Mouse (Mus musculus) liver, embryonic 13.5 days (tissue): Measurements from ENCODE around the gene Ptgds. TPM values are rescaled to one million over a fixed set of nuclear protein-coding genes. Genes with fewer than 3 reads are reported as not detected.

Source experiments
- ATAC-seq: fragments of 200-750 bp; cut with Nextera tagmentation; 2 replicates; pipeline ENCODE4 v1.8.0; 2017; ENCODE audit warnings: low read depth, mild to moderate bottlenecking, moderate number of reproducible peaks, moderate library complexity
- DNase-seq: peaks from one replicate; pipeline ENCODE4 v3.0.0; 2022
- H3K27ac ChIP-seq: fragments of 300-500 bp; sonication (generic); 2 replicates; pipeline ENCODE4 v1.5.1; 2015; ENCODE audit warnings: moderate library complexity, mild to moderate bottlenecking, inconsistent platforms
- H3K27me3 ChIP-seq: fragments of 300-500 bp; sonication (generic); 2 replicates; pipeline ENCODE4 v1.6.1; 2015; ENCODE audit warnings: mild to moderate bottlenecking, inconsistent platforms
- H3K36me3 ChIP-seq: fragments of 300-500 bp; sonication (generic); 2 replicates; pipeline ENCODE4 v1.6.1; 2015; ENCODE audit warnings: mild to moderate bottlenecking, inconsistent platforms
- H3K4me1 ChIP-seq: fragments of 300-500 bp; sonication (generic); replicated peaks from 2 replicates; pipeline ENCODE4 v1.6.1; 2015; ENCODE audit warnings: inconsistent platforms
- H3K4me2 ChIP-seq: fragments of 300-500 bp; sonication (generic); 2 replicates; pipeline ENCODE4 v1.6.1; 2015; ENCODE audit warnings: inconsistent platforms, mild to moderate bottlenecking, moderate library complexity
- H3K4me3 ChIP-seq: fragments of 300-500 bp; sonication (generic); replicated peaks from 2 replicates; pipeline ENCODE4 v1.5.1; 2015; ENCODE audit warnings: mild to moderate bottlenecking, inconsistent platforms
- H3K9ac ChIP-seq: fragments of 300-500 bp; sonication (generic); 2 replicates; pipeline ENCODE4 v1.6.1; 2015; ENCODE audit warnings: mild to moderate bottlenecking, inconsistent platforms
- H3K9me3 ChIP-seq: fragments of 300-500 bp; sonication (generic); replicated peaks from 2 replicates; pipeline ENCODE4 v1.6.1; 2016; ENCODE audit warnings: inconsistent platforms
- WGBS: fragments of 180-500 bp; shearing (Covaris S2); methylation state at CpG from one replicate; pipeline ENCODE4 v1.1.7; 2015; ENCODE audit not compliant: insufficient replicate concordance; 5-methylcytosine and 5-hydroxymethylcytosine counted together
- polyA plus RNA-seq: library from polyadenylated mRNA; unstranded; fragments of >200 nt; fragmentation: Nextera tagmentation; extraction: Ambion mirVana; gene quantifications from 2 replicates; pipeline ENCODE4 v1.2.1, GENCODE M21; 2015

Ptgds gene
- polyA plus RNA-seq, 1 experiment from 2014 or later = 0.38 TPM

DNA sequence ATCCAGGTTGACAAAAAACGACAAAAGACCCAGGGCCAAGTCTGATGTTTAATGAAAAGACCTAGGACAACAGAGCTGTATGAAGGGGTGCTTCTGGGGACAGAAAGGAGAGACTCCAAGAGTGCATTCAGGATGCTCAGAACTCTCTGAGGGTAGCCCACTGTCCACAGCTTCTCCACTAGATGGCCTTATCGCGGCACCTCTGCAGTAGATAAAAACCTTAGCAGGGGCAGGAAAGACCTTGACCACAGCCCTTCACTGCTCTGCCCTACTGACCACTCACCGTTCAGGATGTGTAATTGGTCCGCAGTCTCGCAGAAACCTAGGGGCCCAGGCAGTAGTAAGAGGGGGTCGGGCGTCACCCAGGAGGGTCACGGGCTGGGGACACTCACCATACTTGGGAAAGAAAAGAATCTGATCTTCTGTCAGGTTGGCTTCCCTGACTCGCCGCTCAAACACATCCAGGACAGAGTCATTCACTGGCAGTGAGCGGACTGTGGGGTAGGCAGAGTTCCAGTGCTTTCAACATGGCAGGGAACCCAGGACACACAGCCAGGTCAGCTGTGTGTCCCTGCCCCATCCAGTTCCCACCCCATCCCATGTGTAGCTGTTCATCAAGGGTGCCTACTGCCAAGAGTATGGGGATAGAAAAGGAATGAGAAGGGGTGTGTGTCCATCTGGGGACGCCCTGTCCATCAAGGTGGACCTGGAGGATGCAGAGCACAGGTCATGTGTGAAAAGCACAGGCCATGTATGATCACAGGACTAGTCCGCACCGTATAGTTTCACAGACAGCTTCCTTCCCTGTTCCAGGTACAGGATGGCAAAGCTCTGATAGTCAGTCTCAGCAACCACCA is 29.0 kb upstream of the Ptgds start:
- WGBS = 55% methylated on average over 15 of the region's 15 CpGs
- Histone ChIP-seq H3K4me1 (peaks cover 57% of the 10 kb centered on the region), H3K27ac (no peak overlapping the region), H3K9me3 (no peaks in the 10 kb centered on the region), H3K27me3 (no peaks in the 10 kb centered on the region), H3K9ac (no peak overlapping the region), H3K4me3 (no peak overlapping the region), H3K36me3 (peaks cover 13% of the 10 kb centered on the region), H3K4me2 (no peak overlapping the region; the same call in 1 of the 2 replicates)
- ATAC-seq = no peak
- no peak for DNase-seq

DNA sequence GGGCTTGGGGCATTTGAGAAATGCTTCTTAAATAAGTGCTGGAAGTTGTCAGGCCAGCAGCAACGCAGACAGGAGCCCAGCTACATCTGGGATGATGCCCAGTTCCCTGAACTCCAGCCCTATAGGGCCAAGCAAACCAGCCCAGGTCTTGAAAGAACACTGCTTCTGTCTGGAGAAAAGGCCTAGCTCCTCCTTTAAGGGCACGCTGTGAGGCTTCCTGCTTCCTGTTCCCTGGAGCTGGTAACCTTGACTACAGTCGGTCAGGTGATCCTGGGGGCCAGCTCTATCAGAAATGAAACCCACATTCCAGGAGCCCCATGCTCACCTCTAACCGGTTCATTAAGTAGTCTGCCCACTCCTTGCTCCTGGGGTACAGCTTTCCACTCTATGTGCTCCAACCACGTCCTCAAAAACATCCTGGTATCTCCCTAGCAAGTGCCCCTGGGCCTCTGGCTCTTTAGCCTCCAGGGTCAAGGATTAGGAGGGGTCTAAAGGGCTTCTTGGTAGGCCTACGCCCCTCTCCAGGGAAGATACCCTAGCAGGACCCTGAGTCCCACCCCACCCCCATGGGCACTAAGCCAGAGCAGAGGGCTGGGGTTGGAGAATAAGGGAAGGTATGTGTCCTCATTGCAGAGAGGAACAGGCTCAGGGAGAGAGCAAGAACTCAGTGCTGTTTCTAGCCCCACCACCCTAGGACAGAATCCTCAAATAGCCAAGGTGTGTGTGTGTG is 28.2 kb upstream of the Ptgds start:
- Histone ChIP-seq H3K27me3 (no peaks in the 10 kb centered on the region), H3K9ac (no peak overlapping the region), H3K4me2 (no peak overlapping the region), H3K9me3 (no peaks in the 10 kb centered on the region), H3K4me1 (peaks cover 49% of the 10 kb centered on the region), H3K4me3 (no peak overlapping the region), H3K27ac (no peak overlapping the region), H3K36me3 (peaks cover 4% of the 10 kb centered on the region)
- ATAC-seq (no peak), DNase-seq (no peak)
- 47% methylated on average over 6 of the region's 6 CpGs for WGBS

- Histone ChIP-seq H3K36me3 (no peaks in the 10 kb centered on the region), H3K27me3 (no peaks in the 10 kb centered on the region), H3K9ac (no peak overlapping the region), H3K4me1 (peaks cover 33% of the 10 kb centered on the region), H3K9me3 (no peaks in the 10 kb centered on the region), H3K4me2 (no peak overlapping the region), H3K4me3 (no peak overlapping the region), H3K27ac (no peak overlapping the region)
- WGBS = 37% methylated on average over 4 of the region's 4 CpGs
- ATAC-seq (no peak), DNase-seq (no peak)
These were observed 26.6 kb upstream of the Ptgds start for GRCm38 (mm10) chr2:25496462-25496861.

- Histone ChIP-seq H3K9ac (no peak within 1 kb of the TSS), H3K27me3 (no peaks in the 10 kb centered on the region), H3K27ac (no peak within 1 kb of the TSS), H3K4me2 (no peak within 1 kb of the TSS), H3K4me3 (no peak within 1 kb of the TSS), H3K9me3 (no peaks in the 10 kb centered on the region), H3K4me1 (peaks cover 14% of the 10 kb centered on the region), H3K36me3 (no peaks in the 10 kb centered on the region)
- DNase-seq = no peak
- no peak for ATAC-seq
- WGBS = 81% methylated on average over 5 of the region's 5 CpGs
These were observed 23.7 kb upstream of the Ptgds start, which contains the start of gene Lcn12 for GRCm38 (mm10) chr2:25493476-25493961. Gene Lcn12, minus strand, starts transcription at chr2:25493911.

DNA sequence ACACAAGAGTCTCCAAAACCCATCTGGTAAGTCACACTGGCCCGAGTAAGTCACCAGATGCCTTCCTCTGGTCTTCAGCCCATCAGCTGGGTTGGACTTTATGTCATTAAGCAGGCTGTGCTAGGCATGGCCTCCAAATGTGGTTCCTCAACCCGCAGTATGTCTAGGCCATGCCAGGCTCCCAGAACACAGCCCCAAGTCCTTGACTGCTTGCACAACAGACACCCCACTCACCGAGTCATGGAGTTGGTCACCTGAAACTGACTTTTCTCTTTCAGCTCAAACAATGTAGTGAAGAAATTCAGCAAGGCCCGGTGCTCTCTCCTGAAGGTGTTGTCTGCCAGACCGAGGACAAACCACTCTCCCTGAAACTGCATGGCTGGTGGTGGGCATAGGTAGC is 23.1 kb upstream of the Ptgds start:
- no peak overlapping the region for H3K9ac ChIP-seq
- no peak overlapping the region for H3K4me3 ChIP-seq
- no peaks in the 10 kb centered on the region for H3K9me3 ChIP-seq
- H3K27ac ChIP-seq = no peak overlapping the region
- no peaks in the 10 kb centered on the region for H3K27me3 ChIP-seq
- no peaks in the 10 kb centered on the region for H3K36me3 ChIP-seq
- WGBS = 63% methylated on average over 5 of the region's 5 CpGs
- H3K4me2 ChIP-seq = no peak overlapping the region
- DNase-seq (no peak), ATAC-seq (no peak)
- H3K4me1 ChIP-seq = peaks cover 15% of the 10 kb centered on the region

DNA sequence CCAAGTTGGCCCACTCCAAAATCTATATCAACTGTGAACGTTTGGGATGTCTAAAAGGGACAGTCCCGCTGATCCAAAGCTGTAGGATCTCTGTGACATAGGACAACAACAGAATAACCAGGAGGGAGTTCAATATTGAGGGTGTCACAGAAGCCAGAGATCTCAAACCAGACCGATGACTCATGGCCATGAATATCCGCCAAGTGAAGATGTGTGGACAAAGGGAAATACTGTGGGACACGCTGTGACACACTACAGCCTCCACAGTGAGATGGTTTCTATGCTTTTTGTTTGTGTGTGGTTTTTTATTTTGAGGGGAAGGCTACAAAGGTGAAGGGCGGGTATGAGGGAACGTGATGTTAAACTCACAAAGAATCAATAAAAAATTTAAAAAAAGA is 18.8 kb upstream of the Ptgds start:
- no peak for ATAC-seq
- no peak overlapping the region for H3K9ac ChIP-seq

GRCm38 (mm10) chr2:25487965-25488670 is 18.3 kb upstream of the Ptgds start:
- H3K4me3 ChIP-seq = no peak overlapping the region
- peak overlapping the region; percentile 32 for H3K4me2 ChIP-seq
- no peak for DNase-seq
- H3K9ac ChIP-seq = no peak overlapping the region
- H3K27ac ChIP-seq = 0 out of 2 replicates have a peak overlapping the region, but pooled peaks have one; percentile 20
- no peaks in the 10 kb centered on the region for H3K9me3 ChIP-seq
- peaks cover 38% of the 10 kb centered on the region for H3K4me1 ChIP-seq
- no peaks in the 10 kb centered on the region for H3K27me3 ChIP-seq
- peak; percentile 77 for ATAC-seq
- 56% methylated on average over 6 of the region's 6 CpGs for WGBS
- no peaks in the 10 kb centered on the region for H3K36me3 ChIP-seq

More for the DNA sequence above, 18.8 kb upstream of the Ptgds start:
- peaks cover 38% of the 10 kb centered on the region for H3K4me1 ChIP-seq
- H3K27ac ChIP-seq = no peak overlapping the region
- no peaks in the 10 kb centered on the region for H3K9me3 ChIP-seq
- WGBS = 56% methylated on average over 7 of the region's 7 CpGs
- no peak overlapping the region for H3K4me3 ChIP-seq
- DNase-seq = no peak
- no peak overlapping the region for H3K4me2 ChIP-seq
- H3K36me3 ChIP-seq = no peaks in the 10 kb centered on the region
- no peaks in the 10 kb centered on the region for H3K27me3 ChIP-seq

DNA sequence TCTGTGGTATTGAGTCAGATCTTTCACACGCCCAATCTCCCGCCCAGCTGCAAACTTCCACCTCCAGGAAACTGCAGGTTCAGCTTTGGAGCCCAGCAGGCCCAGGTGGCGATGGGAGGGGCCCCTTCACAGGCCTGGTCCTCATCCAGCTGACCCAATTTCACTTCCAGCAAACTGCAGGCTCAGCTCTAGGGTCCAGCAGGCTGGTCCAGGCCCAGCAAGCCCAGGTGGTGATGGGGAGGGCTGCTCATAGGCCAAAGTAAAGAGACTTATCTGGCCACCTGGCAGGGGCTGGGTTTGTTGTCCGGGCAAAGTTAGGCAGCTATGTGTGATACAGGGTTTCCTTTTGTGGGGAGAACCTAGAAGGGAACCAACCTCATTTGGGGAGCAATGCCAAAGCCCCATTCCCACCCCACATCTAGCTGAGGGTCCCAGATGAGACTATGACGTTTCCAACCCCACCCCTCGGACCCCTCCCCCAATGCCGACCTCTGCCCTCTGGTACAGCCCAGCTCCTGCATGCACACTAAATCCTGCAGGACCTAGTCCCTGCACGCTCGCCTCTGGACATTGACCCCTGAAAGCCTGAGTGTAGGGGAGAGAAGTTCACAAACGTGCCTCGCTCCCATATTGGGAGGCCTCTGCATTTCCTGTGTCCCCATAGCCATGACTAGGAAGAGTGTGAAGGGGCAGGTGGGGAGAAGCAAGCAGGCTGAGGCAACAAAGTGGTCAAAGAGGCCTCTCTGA is 15.2 kb upstream of the Ptgds start:
- Histone ChIP-seq H3K27me3 (no peaks in the 10 kb centered on the region), H3K9ac (no peak overlapping the region), H3K27ac (peak overlapping the region; percentile 59), H3K4me3 (no peak overlapping the region), H3K4me1 (peaks cover 38% of the 10 kb centered on the region), H3K9me3 (no peaks in the 10 kb centered on the region), H3K4me2 (no peak overlapping the region), H3K36me3 (no peaks in the 10 kb centered on the region)
- peak; percentile 65 for ATAC-seq
- WGBS = 53% methylated on average over 11 of the region's 11 CpGs
- no peak for DNase-seq

- no peak overlapping the region for H3K27ac ChIP-seq
- no peaks in the 10 kb centered on the region for H3K9me3 ChIP-seq
- H3K9ac ChIP-seq = no peak overlapping the region
- H3K4me3 ChIP-seq = no peak overlapping the region
- no peak overlapping the region for H3K4me2 ChIP-seq
- H3K27me3 ChIP-seq = no peaks in the 10 kb centered on the region
- H3K4me1 ChIP-seq = peaks cover 29% of the 10 kb centered on the region
- ATAC-seq (no peak), DNase-seq (peak; percentile 37)
- no peaks in the 10 kb centered on the region for H3K36me3 ChIP-seq
- WGBS = 13% methylated on average over 7 of the region's 7 CpGs
These were observed 13.1 kb upstream of the Ptgds start for GRCm38 (mm10) chr2:25482969-25483368.

DNA sequence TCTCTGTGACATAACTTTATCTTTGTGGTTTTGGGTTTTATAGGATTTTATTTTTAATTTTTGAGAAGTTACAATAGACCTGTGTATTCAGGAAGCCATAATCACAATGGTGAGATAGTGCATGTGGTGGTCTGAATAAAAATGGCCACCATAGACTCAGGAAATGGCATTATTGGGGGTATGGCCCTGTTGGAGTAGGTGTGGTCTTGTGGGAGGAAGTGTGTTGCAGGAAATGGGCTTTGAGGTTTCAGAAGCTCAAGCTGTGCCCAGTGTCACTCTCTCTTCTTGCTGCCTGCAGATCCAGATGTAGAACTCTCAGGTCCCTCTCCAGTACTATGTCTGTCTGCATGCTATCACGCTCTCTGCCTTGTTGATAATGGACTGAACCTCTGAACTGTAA is 10.7 kb upstream of the Ptgds start:
- H3K27me3 ChIP-seq = no peaks in the 10 kb centered on the region
- H3K4me2 ChIP-seq = no peak overlapping the region
- no peak overlapping the region for H3K9ac ChIP-seq
- H3K27ac ChIP-seq = no peak overlapping the region
- peaks cover 8% of the 10 kb centered on the region; the same call in 1 of the 2 replicates for H3K4me1 ChIP-seq
- H3K4me3 ChIP-seq = no peak overlapping the region
- no peak for DNase-seq
- 65% methylated on average over 1 of the region's 1 CpGs for WGBS
- ATAC-seq = no peak
- H3K36me3 ChIP-seq = no peaks in the 10 kb centered on the region
- H3K9me3 ChIP-seq = no peaks in the 10 kb centered on the region
